10 mouse cellular contexts compared by ENCODE assay signal in genomic region chr1:90203341-90203740, GRCm38 (mm10). TPM values are rescaled to one million over a fixed set of nuclear protein-coding genes. Genes with fewer than 3 reads are reported as not detected.
DNase-seq lines count a peak whose midpoint lies in the region; ATAC-seq and TF ChIP-seq lines count a peak whose summit lies in the region.
"Had no signal": no experiment of that assay in that cellular context is flagged by ENCODE, and none has a peak within 500 bp of the region (broad histone marks: within the 10 kb centered on the region; RNA-seq: fewer than 3 reads in every experiment).

No protein-coding gene starts in this region.

- no peak for TF ChIP-seq POLR2A in ES-Bruce4 (IDR thresholded peaks at IDR 0.05; ENCODE audit: insufficient read depth, low read length)

- H3K4me1 ChIP-seq in heart, embryonic 10.5 days = peaks cover 59% of the 10 kb centered on the region
- peaks cover 4% of the 10 kb centered on the region for H3K4me1 ChIP-seq in ES-Bruce4 (ENCODE audit: control insufficient read depth, insufficient read depth, low read length)
- peaks cover 31% of the 10 kb centered on the region for H3K4me1 ChIP-seq in heart, embryonic 16.5 days (ENCODE audit: control insufficient read depth, insufficient read depth, low read length)
- H3K4me1 ChIP-seq in liver, embryonic 13.5 days (replicated peaks) = 0 out of 2 replicates have a peak, but pooled peaks cover 11% of the 10 kb centered on the region

- H3K27me3 ChIP-seq in heart, embryonic 10.5 days (ENCODE audit: insufficient read depth, poor library complexity, severe bottlenecking) = peaks cover 32% of the 10 kb centered on the region
- H3K27me3 ChIP-seq in ES-Bruce4 (ENCODE audit: control insufficient read depth, insufficient read depth, low read length, poor library complexity, severe bottlenecking) = no peaks in the 10 kb centered on the region
- H3K27me3 ChIP-seq in heart, embryonic 16.5 days (ENCODE audit: control insufficient read depth, insufficient read depth, low read length) = peaks cover 21% of the 10 kb centered on the region
- H3K27me3 ChIP-seq in liver, embryonic 13.5 days = peaks cover 69% of the 10 kb centered on the region

- no peak for TF ChIP-seq CTCF in ES-Bruce4 (IDR thresholded peaks at IDR 0.05; ENCODE audit: low read depth, low read length)

- ATAC-seq in heart, embryonic 16.5 days (replicated peaks; ENCODE audit: extremely low read depth, insufficient read depth, low FRiP score) = no peak
- no peak for ATAC-seq in liver, embryonic 13.5 days (ENCODE audit: low read depth)

- H3K9me3 ChIP-seq in heart, embryonic 10.5 days = no peaks in the 10 kb centered on the region
- H3K9me3 ChIP-seq in ES-Bruce4 (replicated peaks; ENCODE audit: control insufficient read depth, insufficient read depth, low read length, poor library complexity, severe bottlenecking) = no peaks in the 10 kb centered on the region
- no peaks in the 10 kb centered on the region for H3K9me3 ChIP-seq in heart, embryonic 16.5 days (replicated peaks; ENCODE audit: control insufficient read depth, low read length)
- no peaks in the 10 kb centered on the region for H3K9me3 ChIP-seq in liver, embryonic 13.5 days (replicated peaks)

- H3K27ac ChIP-seq in heart, embryonic 10.5 days = peak overlapping the region; percentile 85; the same call in 1 of the 2 replicates
- peak overlapping the region; percentile 91 for H3K27ac ChIP-seq in ES-Bruce4 (ENCODE audit: insufficient read depth, low read length)
- H3K27ac ChIP-seq in heart, embryonic 16.5 days (ENCODE audit: low read length) = no peak overlapping the region
- no peak overlapping the region for H3K27ac ChIP-seq in liver, embryonic 13.5 days

- H3K36me3 ChIP-seq in heart, embryonic 10.5 days = no peaks in the 10 kb centered on the region
- no peaks in the 10 kb centered on the region for H3K36me3 ChIP-seq in ES-Bruce4 (ENCODE audit: control insufficient read depth, insufficient read depth, low read length, poor library complexity, severe bottlenecking)
- H3K36me3 ChIP-seq in heart, embryonic 16.5 days (ENCODE audit: control insufficient read depth, insufficient read depth) = no peaks in the 10 kb centered on the region
- no peaks in the 10 kb centered on the region for H3K36me3 ChIP-seq in liver, embryonic 13.5 days

- no peak overlapping the region for H3K9ac ChIP-seq in ES-Bruce4 (ENCODE audit: low read depth, poor library complexity, severe bottlenecking)
- peak overlapping the region; percentile 43 for H3K9ac ChIP-seq in heart, embryonic 16.5 days (ENCODE audit: low read length)
- no peak overlapping the region for H3K9ac ChIP-seq in liver, embryonic 13.5 days

- peak overlapping the region; percentile 57 for H3K4me2 ChIP-seq in heart, embryonic 16.5 days (ENCODE audit: low read depth, low read length)
- H3K4me2 ChIP-seq in liver, embryonic 13.5 days = peak overlapping the region; percentile 26

- peak overlapping the region; percentile 67 for H3K4me3 ChIP-seq in heart, embryonic 10.5 days
- H3K4me3 ChIP-seq in ES-Bruce4 (ENCODE audit: low read depth, low read length) = peak overlapping the region; percentile 36; the same call in 1 of the 2 replicates
- H3K4me3 ChIP-seq in heart, embryonic 16.5 days (ENCODE audit: low read length) = peak overlapping the region; percentile 45
- H3K4me3 ChIP-seq in liver, embryonic 13.5 days (replicated peaks) = no peak overlapping the region

- no peak for TF ChIP-seq EP300 in ES-Bruce4 (IDR thresholded peaks at IDR 0.05; ENCODE audit: insufficient read depth, low read depth, low read length)

- no peak for DNase-seq in heart, embryonic 10.5 days (ENCODE audit: low spot score)
- DNase-seq in heart, adult 9 months (ENCODE audit: low spot score in 2 of 2) = no peak
- no peak for DNase-seq in liver, embryonic 13.5 days
- DNase-seq in retina, embryonic 14.5 days (ENCODE audit: low spot score) = no peak
- DNase-seq in layer of hippocampus, adult 8-10 months (ENCODE audit: low spot score in 2 of 2) = no peak
- no peak for DNase-seq in natural killer cell, adult 2 months (ENCODE audit: low spot score in 2 of 2)

- WGBS in heart, embryonic 10.5 days = 9% methylated on average over 11 of the region's 11 CpGs
- 18% methylated on average over 11 of the region's 11 CpGs for WGBS in heart, embryonic 16.5 days
- 16% methylated on average over 11 of the region's 11 CpGs for WGBS in liver, embryonic 13.5 days (ENCODE audit: insufficient replicate concordance)

RNA-seq across cellular contexts. Expression of gene Ackr3, which starts 0.4 kb away (rescaled TPM):
- polyA plus RNA-seq in heart, embryonic 10.5 days (2016; fragmentation: Nextera tagmentation; extraction: Ambion mirVana) = 24.7 and 25.5 TPM in 2 replicates
- 4.8 and 5.2 TPM in 2 replicates for polyA plus RNA-seq in ES-Bruce4 (2011; ENCODE audit: insufficient read depth, insufficient read length, low read depth, missing spikeins)
- 23.8 and 27.0 TPM in 2 replicates for polyA plus RNA-seq in heart, embryonic 16.5 days (2015; fragmentation: Nextera tagmentation; extraction: Ambion mirVana)
- polyA plus RNA-seq in liver, embryonic 13.5 days (2015; fragmentation: Nextera tagmentation; extraction: Ambion mirVana) = 2.8 and 3.5 TPM in 2 replicates
- 10 to 100 TPM; 11.4 to 13.7 (median 12.8) TPM for total RNA-seq in layer of hippocampus, adult 8-10 months (2022)

RNA-seq across cellular contexts. Expression of gene Iqca, which starts 50.1 kb away (rescaled TPM):
- 0.11 and 0.16 TPM in 2 replicates for polyA plus RNA-seq in heart, embryonic 10.5 days (2016; fragmentation: Nextera tagmentation; extraction: Ambion mirVana)
- polyA plus RNA-seq in ES-Bruce4 (2011; ENCODE audit: insufficient read depth, insufficient read length, low read depth, missing spikeins) = not detected in 2 replicates
- polyA plus RNA-seq in heart, embryonic 16.5 days (2015; fragmentation: Nextera tagmentation; extraction: Ambion mirVana) = 0.16 and 0.37 TPM in 2 replicates
- 0.19 TPM in 1 of 2 replicates, not detected in the other for polyA plus RNA-seq in liver, embryonic 13.5 days (2015; fragmentation: Nextera tagmentation; extraction: Ambion mirVana)
- total RNA-seq in layer of hippocampus, adult 8-10 months (2022) = 1 to 10 TPM; 1.2 to 1.9 (median 1.3) TPM
- total RNA-seq: adrenal gland, adult 8-10 months had no signal
- polyA plus RNA-seq: large intestine, adult 2 months had no signal

Comparison
In these comparisons a context has a peak if more than half of its experiments do, and no peak if none do; other contexts are left out.
1. H3K27ac ChIP-seq: peak in heart, embryonic 10.5 days (single experiment) and ES-Bruce4 (single experiment); none in heart, embryonic 16.5 days (single experiment) and liver, embryonic 13.5 days (single experiment).